Mouse (Mus musculus): ENCODE measurements around the gene Tmem265.

GRCm38 (mm10) chr7:127604256-127604655, 43.1 kb downstream of the Tmem265 start:
- no peak for TF ChIP-seq CTCF (IDR thresholded peaks at IDR 0.05)
- no peak for TF ChIP-seq EP300 (IDR thresholded peaks at IDR 0.05; ENCODE audit: insufficient read depth, low read depth, low read length)

Measured in heart, adult 2 months (tissue).